ENCODE assay signal across 9 mouse cellular contexts in the genomic region with DNA sequence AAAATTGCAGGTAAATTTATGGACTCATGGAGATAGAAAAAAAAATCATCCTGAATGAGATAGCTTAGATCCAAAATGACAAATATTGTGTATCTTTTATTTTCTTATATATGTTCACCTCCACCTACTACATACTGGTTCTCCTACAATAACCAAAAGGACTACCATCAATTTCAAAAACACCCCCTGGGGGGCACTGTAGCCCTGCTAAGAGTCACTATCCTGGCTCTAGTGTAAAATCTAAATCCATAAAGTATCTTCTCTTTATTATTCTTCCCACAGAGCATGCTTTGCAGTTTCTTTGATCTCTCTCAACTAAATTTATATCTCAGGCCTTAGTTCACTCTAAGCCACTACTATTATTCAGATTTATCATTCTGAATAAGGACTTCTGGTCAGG.
DNase-seq lines count a peak whose midpoint lies in the region; ATAC-seq lines count a peak whose summit lies in the region.
"Had no signal": no experiment of that assay in that cellular context is flagged by ENCODE, and none has a peak within 500 bp of the region (broad histone marks: within the 10 kb centered on the region; RNA-seq: fewer than 3 reads in every experiment).

No protein-coding gene starts in this region.

- H3K27me3 ChIP-seq in hindbrain, embryonic 10.5 days (ENCODE audit: insufficient read depth, poor library complexity, severe bottlenecking), result no peaks in the 10 kb centered on the region
- H3K27me3 ChIP-seq in hindbrain, embryonic 16.5 days (replicated peaks; ENCODE audit: control insufficient read depth, insufficient read depth, low read length), result no peaks in the 10 kb centered on the region
- no peaks in the 10 kb centered on the region for H3K27me3 ChIP-seq in midbrain, embryonic 15.5 days (replicated peaks)
- H3K27me3 ChIP-seq: heart, embryonic 13.5 days had no signal

- no peak overlapping the region for H3K4me2 ChIP-seq in hindbrain, embryonic 16.5 days (ENCODE audit: low read length)
- no peak overlapping the region for H3K4me2 ChIP-seq in midbrain, embryonic 15.5 days
- H3K4me2 ChIP-seq: heart, embryonic 13.5 days had no signal

- DNase-seq in hindbrain, embryonic 10.5 days (ENCODE audit: low spot score), result peak; percentile 4
- peak; percentile 62 for DNase-seq in adrenal gland, postnatal 10 days
- DNase-seq in fibroblast of lung, adult 2 months (ENCODE audit: low read depth), result peak; percentile 2
- peak; percentile 28 to 83 for DNase-seq in layer of hippocampus, adult 18-20 months (ENCODE audit: low spot score in 2 of 2)
- DNase-seq in lung, postnatal 14 days, result peak; percentile 67

- H3K36me3 ChIP-seq in hindbrain, embryonic 10.5 days, result no peaks in the 10 kb centered on the region
- H3K36me3 ChIP-seq in hindbrain, embryonic 16.5 days (ENCODE audit: control insufficient read depth, insufficient read depth, low read length), result no peaks in the 10 kb centered on the region
- H3K36me3 ChIP-seq in midbrain, embryonic 15.5 days (replicated peaks), result no peaks in the 10 kb centered on the region
- H3K36me3 ChIP-seq: heart, embryonic 13.5 days had no signal

- no peaks in the 10 kb centered on the region for H3K4me1 ChIP-seq in hindbrain, embryonic 10.5 days (replicated peaks)
- H3K4me1 ChIP-seq in hindbrain, embryonic 16.5 days (ENCODE audit: control insufficient read depth, insufficient read depth, low read depth, low read length), result no peaks in the 10 kb centered on the region
- no peaks in the 10 kb centered on the region for H3K4me1 ChIP-seq in midbrain, embryonic 15.5 days
- H3K4me1 ChIP-seq: heart, embryonic 13.5 days had no signal

- H3K9me3 ChIP-seq in hindbrain, embryonic 10.5 days, result no peaks in the 10 kb centered on the region
- H3K9me3 ChIP-seq in hindbrain, embryonic 16.5 days (ENCODE audit: control insufficient read depth, low read length), result no peaks in the 10 kb centered on the region
- H3K9me3 ChIP-seq in midbrain, embryonic 15.5 days, result no peaks in the 10 kb centered on the region
- H3K9me3 ChIP-seq: heart, embryonic 13.5 days had no signal

- H3K4me3 ChIP-seq in hindbrain, embryonic 10.5 days, result no peak overlapping the region
- H3K4me3 ChIP-seq in hindbrain, embryonic 16.5 days (ENCODE audit: low read length), result no peak overlapping the region
- H3K4me3 ChIP-seq in midbrain, embryonic 15.5 days, result no peak overlapping the region
- H3K4me3 ChIP-seq: heart, embryonic 13.5 days had no signal

- no peak for ATAC-seq in hindbrain, embryonic 16.5 days
- ATAC-seq in monocyte, adult 5-6 weeks (replicated peaks; ENCODE audit: insufficient number of reproducible peaks, low FRiP score, low TSS enrichment, poor library complexity, severe bottlenecking), result no peak
- no peak for ATAC-seq in midbrain, embryonic 15.5 days (replicated peaks)

- no peak overlapping the region for H3K27ac ChIP-seq in hindbrain, embryonic 10.5 days
- H3K27ac ChIP-seq in hindbrain, embryonic 16.5 days (ENCODE audit: low read depth, low read length), result no peak overlapping the region
- H3K27ac ChIP-seq in midbrain, embryonic 15.5 days, result no peak overlapping the region
- H3K27ac ChIP-seq: heart, embryonic 13.5 days had no signal

- no peak overlapping the region for H3K9ac ChIP-seq in hindbrain, embryonic 16.5 days (ENCODE audit: low read depth, low read length)
- no peak overlapping the region for H3K9ac ChIP-seq in midbrain, embryonic 15.5 days
- H3K9ac ChIP-seq: heart, embryonic 13.5 days had no signal

Comparison
In these comparisons a context has a peak if more than half of its experiments do, and no peak if none do; other contexts are left out.
1. DNase-seq: peak in every context shown above with its lines; median percentile 67 in lung, postnatal 14 days; 62 in adrenal gland, postnatal 10 days; 56 in layer of hippocampus, adult 18-20 months; 4 in hindbrain, embryonic 10.5 days; 2 in fibroblast of lung, adult 2 months.